Mouse (Mus musculus): ENCODE results near the gene Map1a.

Map1a gene

GRCm38 (mm10) chr2:121316278-121316677, 26.9 kb downstream of the Map1a start:
- DNase-seq = no peak

GRCm38 (mm10) chr2:121323041-121323440, 33.6 kb downstream of the Map1a start:
- no peak for DNase-seq

GRCm38 (mm10) chr2:121323693-121324470, 34.5 kb downstream of the Map1a start:
- DNase-seq = no peak

GRCm38 (mm10) chr2:121329492-121329891, 40.1 kb downstream of the Map1a start:
- no peak for DNase-seq

- no peak for DNase-seq
Observed at GRCm38 (mm10) chr2:121339057-121339456, 49.7 kb downstream of the Map1a start.

- DNase-seq = peak; percentile 91
Observed at GRCm38 (mm10) chr2:121353156-121353555, 63.8 kb downstream of the Map1a start.

GRCm38 (mm10) chr2:121354378-121354777, 65.0 kb downstream of the Map1a start:
- DNase-seq = no peak

GRCm38 (mm10) chr2:121354820-121355592, 65.6 kb downstream of the Map1a start, which contains the start of gene Ppip5k1:
Gene Ppip5k1 (minus strand): TSS chr2:121355396.
- peak; percentile 100 for DNase-seq

- no peak for DNase-seq
Observed at GRCm38 (mm10) chr2:121357494-121357893, 68.1 kb downstream of the Map1a start, which contains the start of gene Ckmt1. Gene Ckmt1 (plus strand): TSS chr2:121357714.

- no peak for DNase-seq
Observed at GRCm38 (mm10) chr2:121357961-121358360, 68.6 kb downstream of the Map1a start.

GRCm38 (mm10) chr2:121358381-121358780, 69.0 kb downstream of the Map1a start:
- DNase-seq = no peak

- DNase-seq = no peak
Observed at GRCm38 (mm10) chr2:121359461-121359860, 70.1 kb downstream of the Map1a start.
